Mouse (Mus musculus): Measurements from ENCODE around the gene Zfp282.

- TF ChIP-seq CTCF (IDR thresholded peaks at IDR 0.05) (no peak), EP300 (IDR thresholded peaks at IDR 0.05) (no peak)
Measured at GRCm38 (mm10) chr6:47919646-47920446, 42.8 kb downstream of the Zfp282 start.
